Mouse (Mus musculus): Measurements from ENCODE around the gene Naip2. TPM values are rescaled to one million over a fixed set of nuclear protein-coding genes. Genes with fewer than 3 reads are reported as not detected.

Naip2 gene
- total RNA-seq, 2 experiments from 2014 or later = 0.25 to 0.31 TPM

DNA sequence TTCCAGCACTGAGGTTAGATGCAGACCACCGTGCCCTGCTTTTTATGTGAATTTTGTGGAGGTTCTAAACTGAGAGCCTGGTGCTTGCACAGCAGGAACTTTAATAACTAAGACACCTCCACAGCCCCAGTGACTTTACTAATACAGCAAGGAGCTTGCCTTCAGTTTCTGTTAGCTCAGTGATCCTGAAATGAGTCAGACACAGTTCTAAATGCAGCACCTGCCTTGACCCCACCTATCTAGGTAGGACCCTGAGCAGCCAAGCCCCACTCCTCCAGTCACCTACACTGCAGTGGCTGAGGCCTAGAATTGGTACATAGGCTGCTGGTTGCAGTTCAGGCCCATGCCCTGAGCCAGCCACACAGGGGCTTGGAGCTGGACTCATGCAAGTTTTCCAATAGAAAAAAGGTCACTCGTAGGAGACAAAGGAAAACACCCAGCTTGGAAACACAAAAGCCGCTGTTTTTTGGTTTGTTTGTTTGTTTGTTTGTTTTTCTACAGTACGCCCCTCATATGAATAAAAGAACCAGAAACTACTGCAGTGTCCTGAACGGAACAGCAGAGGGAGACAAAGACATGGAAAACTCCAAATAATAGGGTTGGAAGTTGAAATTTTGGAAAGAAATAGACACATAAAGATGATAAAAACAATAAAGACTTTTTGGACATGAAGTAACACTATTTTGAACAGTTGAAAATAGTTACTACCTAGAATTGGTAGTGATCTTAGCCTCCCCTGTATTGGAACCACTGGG is 89.5 kb downstream of the Naip2 start:
- peak in 1 of 2 experiments; percentile 24 for DNase-seq (ENCODE audit: low spot score in 2 of 2)

DNA sequence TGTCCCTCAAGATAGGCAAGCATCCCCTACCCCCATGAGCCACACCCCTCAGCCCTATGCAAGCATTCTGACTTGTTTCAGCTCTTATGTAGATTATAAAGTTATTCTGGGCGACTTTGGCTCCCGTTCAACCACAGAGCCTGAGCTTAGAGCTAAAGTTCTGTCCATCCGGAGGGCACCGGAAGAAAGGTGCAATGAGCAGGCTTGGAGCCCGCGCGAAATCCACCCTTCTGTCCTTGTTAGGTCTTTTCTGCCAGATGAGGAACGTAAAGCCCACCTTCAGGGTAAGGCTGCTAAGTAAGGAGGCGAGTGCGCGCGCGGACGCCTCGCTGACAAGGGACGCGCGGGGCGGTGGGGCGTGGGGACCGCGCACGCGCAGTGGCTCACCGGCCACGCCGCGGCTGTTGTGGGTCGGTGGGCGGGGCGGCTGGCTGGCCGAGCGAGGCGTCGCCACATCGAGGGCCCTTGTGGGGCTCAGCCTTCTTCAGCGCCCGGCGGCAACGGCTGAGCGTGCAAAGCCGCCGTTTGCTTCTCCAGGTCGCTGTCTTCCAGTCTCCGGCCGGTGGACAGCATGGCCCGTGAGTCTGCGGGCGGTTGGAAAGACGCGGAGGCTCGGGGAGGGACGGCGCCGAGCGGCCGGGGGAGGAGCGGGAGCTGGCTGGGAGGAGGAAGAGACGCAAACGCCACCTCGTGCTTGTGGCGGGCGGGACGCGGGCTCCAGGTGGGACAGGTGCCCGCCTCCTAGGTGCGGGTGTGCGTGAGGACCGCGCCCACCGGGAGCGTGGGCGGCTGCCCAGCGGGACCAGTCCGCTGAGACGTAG is 94.0 kb downstream of the Naip2 start, which contains the start of gene Serf1:
Gene Serf1 (plus strand): TSS at position 361 of the 821 bp plus-strand sequence.
- peak; percentile 69 to 78 for DNase-seq (ENCODE audit: low spot score in 2 of 2)

DNA sequence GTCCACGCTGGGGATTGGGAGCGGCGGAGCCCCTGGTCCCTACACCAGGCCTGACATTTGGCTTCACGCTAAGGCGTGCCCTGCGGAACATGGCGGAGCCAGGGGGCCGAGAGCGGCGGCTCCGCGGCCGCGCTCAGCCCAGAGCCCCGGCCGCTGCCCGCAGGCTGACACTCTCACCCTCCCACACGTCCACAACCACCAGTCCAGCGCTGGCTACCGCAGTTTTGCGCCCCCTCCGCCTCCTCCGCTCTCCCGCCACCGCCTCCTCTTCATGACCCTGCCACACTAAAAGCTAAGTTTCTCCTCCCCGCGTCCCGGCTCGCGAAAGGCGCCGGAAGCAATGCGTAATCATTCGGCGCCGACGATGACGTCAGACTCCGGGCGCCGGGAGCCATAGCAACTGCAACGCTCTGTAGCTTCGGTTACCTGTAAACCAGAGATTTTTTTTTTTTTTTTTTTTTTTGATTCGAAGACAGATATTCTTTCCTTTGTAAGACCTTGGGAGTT is 98.1 kb downstream of the Naip2 start, which contains the start of gene Bdp1:
Gene Bdp1 (minus strand): TSS at position 323 of the 507 bp plus-strand sequence.
- DNase-seq (ENCODE audit: low spot score in 2 of 2) = peak; percentile 91 to 97

DNA sequence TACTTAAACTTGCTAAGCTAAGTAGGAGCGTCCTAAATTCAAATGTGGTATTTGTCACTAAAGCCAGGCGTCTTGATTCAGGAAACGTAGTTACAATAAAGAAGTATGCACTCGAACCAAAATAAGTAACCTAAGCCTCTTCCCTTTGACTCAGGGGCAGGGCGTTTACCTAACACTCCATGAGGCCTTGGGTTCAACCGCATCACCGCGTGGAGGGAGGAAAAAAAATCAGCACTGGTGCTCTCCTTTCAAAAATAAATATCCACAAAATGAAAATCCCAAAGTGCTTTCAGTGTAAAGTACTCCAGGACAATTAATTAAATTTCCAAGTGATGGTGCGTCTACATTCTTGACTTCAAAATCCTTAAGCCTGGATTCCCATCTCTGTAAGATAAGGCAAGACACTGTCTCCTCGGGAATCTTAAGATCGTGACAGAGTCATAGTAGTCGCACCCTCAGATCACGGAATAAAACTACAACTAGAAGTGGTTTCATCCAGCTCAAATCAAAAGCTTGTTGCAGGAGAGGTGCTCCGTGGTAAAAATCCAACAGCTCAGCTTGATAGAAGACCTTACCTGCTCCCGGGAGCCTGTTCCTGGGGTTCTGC is 98.7 kb downstream of the Naip2 start:
- no peak for DNase-seq (ENCODE audit: low spot score in 2 of 2)

DNA sequence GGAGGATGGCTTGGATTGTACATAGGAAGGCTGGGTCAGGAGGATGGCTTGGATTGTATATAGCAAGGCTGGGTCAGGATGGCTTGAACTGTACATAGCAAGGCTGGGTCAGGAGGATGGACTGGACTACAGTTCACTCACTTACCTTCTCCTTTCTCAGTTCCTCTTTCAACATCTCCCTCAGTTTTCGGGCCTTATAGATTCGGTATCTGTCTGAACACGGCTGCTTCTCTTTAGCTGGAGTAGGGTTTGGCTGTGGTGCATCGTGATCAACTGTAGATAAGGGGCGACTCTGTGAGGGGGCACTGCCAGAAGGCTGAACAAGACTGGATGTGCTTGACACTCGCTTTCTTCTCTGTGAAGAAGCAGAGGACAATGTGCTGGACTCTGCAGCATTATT is 103.1 kb downstream of the Naip2 start:
- no peak for DNase-seq (ENCODE audit: low spot score in 2 of 2)

Other genes starting within 250 kb of the Naip2 start
- gene Mccc2, start 186.5 kb downstream of the Naip2 start, total RNA-seq (2021) = 10 to 100 TPM; 31.2 to 34.0 TPM
- 10 to 100 TPM; 30.9 to 31.4 TPM for gene Bdp1, start 98.0 kb downstream of the Naip2 start, total RNA-seq (2021)
- 10 to 100 TPM; 29.5 to 32.6 TPM for gene Serf1, start 94.1 kb downstream of the Naip2 start, total RNA-seq (2021)
- 10 to 100 TPM; 33.3 to 34.6 TPM for gene Smn1, start 77.2 kb downstream of the Naip2 start, total RNA-seq (2021)
- under 1 TPM; 0.28 to 0.33 TPM for gene Naip5, start 44.2 kb upstream of the Naip2 start, total RNA-seq (2021)
- under 1 TPM; 0.19 to 0.21 TPM for gene Naip6, start 115.6 kb upstream of the Naip2 start, total RNA-seq (2021)